In the genomic region with DNA sequence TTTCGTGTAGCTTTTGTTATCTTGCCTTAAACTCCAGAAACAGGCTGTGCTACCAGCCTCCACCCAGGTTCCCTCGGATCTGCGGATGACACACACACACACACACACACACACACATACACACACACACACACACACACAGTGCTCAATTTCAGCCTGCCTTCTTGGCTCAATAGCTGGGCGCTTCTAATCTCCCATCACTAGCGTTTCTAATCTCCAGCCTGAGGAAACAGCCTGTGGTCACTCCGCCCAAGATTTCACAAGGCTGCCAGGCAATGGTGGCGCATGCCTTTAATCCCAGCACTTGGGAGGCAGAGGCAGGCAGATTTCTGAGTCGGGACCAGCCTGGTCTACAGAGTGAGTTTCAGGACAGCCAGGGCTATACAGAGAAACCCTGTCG, we compare ENCODE assay signal across 27 mouse cellular contexts.
DNase-seq lines count a peak whose midpoint lies in the region; ATAC-seq and TF ChIP-seq lines count a peak whose summit lies in the region.
"Had no signal": no experiment of that assay in that cellular context is flagged by ENCODE, and none has a peak within 500 bp of the region (broad histone marks: within the 10 kb centered on the region; RNA-seq: fewer than 3 reads in every experiment).

No protein-coding gene starts in this region.

- peak; percentile 84 to 87 for TF ChIP-seq EP300 in MEL (IDR thresholded peaks at IDR 0.05; ENCODE audit: low read depth in 1 of 2, low read length in 2 of 2)

- H3K36me3 ChIP-seq in E14TG2a.4 (ENCODE audit: insufficient read depth, low read length), result no peaks in the 10 kb centered on the region
- H3K36me3 ChIP-seq in MEL (ENCODE audit: control insufficient read depth in 1 of 2, insufficient read depth in 2 of 2, low read length in 2 of 2), result peaks cover 0 to 19% of the 10 kb centered on the region in 2 experiments; a peak in 2 of 4 replicates
- H3K36me3 ChIP-seq in liver, embryonic 13.5 days, result no peaks in the 10 kb centered on the region
- H3K36me3 ChIP-seq: heart, embryonic 15.5 days; midbrain, embryonic 15.5 days; neural tube, embryonic 13.5 days had no signal

- H3K27me3 ChIP-seq in E14TG2a.4 (ENCODE audit: insufficient read depth, low read length) (0 out of 2 replicates have a peak, but pooled peaks cover 5% of the 10 kb centered on the region), MEL (ENCODE audit: control insufficient read depth in 1 of 2, insufficient read depth in 2 of 2, low read length in 2 of 2) (no peaks in the 10 kb centered on the region)
- H3K27me3 ChIP-seq in liver, embryonic 13.5 days, result no peaks in the 10 kb centered on the region
- H3K27me3 ChIP-seq: forebrain, embryonic 13.5 days; hindbrain, embryonic 13.5 days; midbrain, embryonic 15.5 days; neural tube, embryonic 13.5 days had no signal

- H3K9me3 ChIP-seq in E14TG2a.4 (ENCODE audit: low read length), result no peaks in the 10 kb centered on the region
- no peaks in the 10 kb centered on the region for H3K9me3 ChIP-seq in MEL (replicated peaks; ENCODE audit: insufficient read depth, low read length)
- H3K9me3 ChIP-seq in liver, embryonic 13.5 days (replicated peaks), result no peaks in the 10 kb centered on the region
- H3K9me3 ChIP-seq: heart, embryonic 15.5 days; midbrain, embryonic 15.5 days had no signal

- ATAC-seq in liver, embryonic 13.5 days (ENCODE audit: low read depth), result peak; percentile 22
- ATAC-seq in megakaryocyte progenitor cell, adult 5-6 weeks (replicated peaks; ENCODE audit: poor library complexity), result peak; percentile 47
- ATAC-seq: forebrain, embryonic 13.5 days; inflammation-experienced regulatory T-cells, adult 6 months; midbrain, embryonic 15.5 days had no signal

- H3K4me1 ChIP-seq in E14TG2a.4 (replicated peaks; ENCODE audit: low read depth, low read length) (peaks cover 89% of the 10 kb centered on the region), MEL (ENCODE audit: control insufficient read depth in 1 of 2, insufficient read depth in 2 of 2, low read length in 2 of 2) (peaks cover 14 to 34% of the 10 kb centered on the region in 2 experiments)
- H3K4me1 ChIP-seq in liver, embryonic 13.5 days (replicated peaks), result peaks cover 57% of the 10 kb centered on the region
- H3K4me1 ChIP-seq: forebrain, embryonic 13.5 days; hindbrain, embryonic 13.5 days; midbrain, embryonic 15.5 days; neural tube, embryonic 13.5 days had no signal

- 43% methylated on average over 9 of the region's 9 CpGs for WGBS in liver, embryonic 13.5 days (ENCODE audit: insufficient replicate concordance)

- H3K79me2 ChIP-seq in MEL (ENCODE audit: control insufficient read depth, insufficient read depth, low read length, poor library complexity), result no peaks in the 10 kb centered on the region; the same call in 1 of the 2 replicates

- no peak for TF ChIP-seq RAD21 in MEL (IDR thresholded peaks at IDR 0.05; ENCODE audit: low read depth, low read length)

- H3K4me3 ChIP-seq in E14TG2a.4 (replicated peaks; ENCODE audit: low read length) (peak overlapping the region; percentile 45), MEL (ENCODE audit: control insufficient read depth in 1 of 2, insufficient read depth in 1 of 2, low read depth in 2 of 2, low read length in 2 of 2) (no peak overlapping the region)
- H3K4me3 ChIP-seq in liver, embryonic 13.5 days (replicated peaks), result no peak overlapping the region
- H3K4me3 ChIP-seq: forebrain, embryonic 13.5 days; heart, embryonic 15.5 days; hindbrain, embryonic 13.5 days; megakaryocyte, embryonic 14.5 days; midbrain, embryonic 15.5 days; myocyte; neural tube, embryonic 13.5 days had no signal

- no peak for TF ChIP-seq POLR2A in MEL (IDR thresholded peaks at IDR 0.05; ENCODE audit: control insufficient read depth in 1 of 2, insufficient read depth in 1 of 2, low read depth in 1 of 2, low read length in 2 of 2, poor library complexity in 1 of 2)

- H3K27ac ChIP-seq in MEL (ENCODE audit: control insufficient read depth, low read depth, low read length), result peak overlapping the region; percentile 25; the same call in 1 of the 2 replicates
- H3K27ac ChIP-seq in liver, embryonic 13.5 days, result peak overlapping the region; percentile 86; the same call in 1 of the 2 replicates
- H3K27ac ChIP-seq: forebrain, embryonic 13.5 days; heart, embryonic 15.5 days; hindbrain, embryonic 13.5 days; midbrain, embryonic 15.5 days; neural tube, embryonic 13.5 days had no signal

- peak; percentile 76 for DNase-seq in MEL (ENCODE audit: low read depth, low spot score)
- DNase-seq in liver, embryonic 13.5 days, result no peak
- no peak for DNase-seq in heart, adult 18-20 months
- no peak for DNase-seq in cerebellum, adult 9-10 months
- DNase-seq in cerebellum, postnatal 14 days, result no peak
- DNase-seq: adrenal gland, postnatal 36 days; cerebellum, adult 9-11 months; gastrocnemius, postnatal 14 days; heart, postnatal 36 days; kidney, adult 2 months; kidney, postnatal 10 days; lung, adult 18-20 months; lung, postnatal 10 days; retina, postnatal 1 day; right cerebral cortex, postnatal 25 days; spleen, adult 18-20 months; thymus, postnatal 36 days had no signal

- H3K4me2 ChIP-seq in liver, embryonic 13.5 days, result peak overlapping the region; percentile 28
- H3K4me2 ChIP-seq: forebrain, embryonic 13.5 days; heart, embryonic 15.5 days; hindbrain, embryonic 13.5 days; midbrain, embryonic 15.5 days; neural tube, embryonic 13.5 days had no signal

- no peak overlapping the region for H3K9ac ChIP-seq in MEL (ENCODE audit: control insufficient read depth, low read depth, low read length, poor library complexity, severe bottlenecking)
- peak overlapping the region; percentile 26; the same call in 1 of the 2 replicates for H3K9ac ChIP-seq in liver, embryonic 13.5 days
- H3K9ac ChIP-seq: forebrain, embryonic 13.5 days; heart, embryonic 15.5 days; hindbrain, embryonic 13.5 days; midbrain, embryonic 15.5 days; neural tube, embryonic 13.5 days had no signal

- TF ChIP-seq CTCF in E14TG2a.4 (conservative IDR thresholded peaks at IDR 0.05; ENCODE audit: low read length) (no peak), MEL (IDR thresholded peaks at IDR 0.05 in 2 of 3, conservative IDR thresholded peaks at IDR 0.05 in 1 of 3; ENCODE audit: control insufficient read depth in 1 of 3, insufficient read depth in 1 of 3, low read depth in 2 of 3, low read length in 3 of 3, poor library complexity in 1 of 3, severe bottlenecking in 1 of 3) (no peak)

TF ChIP-seq in MEL, 35 proteins besides CTCF, POLR2A, EP300 and RAD21:
- TF ChIP-seq ETS1 (IDR thresholded peaks at IDR 0.05; ENCODE audit: low read depth, low read length), result peak; percentile 63; the same call in 1 of the 2 replicates
- no peak for TF ChIP-seq MXI1 (IDR thresholded peaks at IDR 0.05; ENCODE audit: low read depth, low read length)
- TF ChIP-seq TCF12 (IDR thresholded peaks at IDR 0.05; ENCODE audit: low read depth, low read length), result peak; percentile 90
- peak; percentile 41; the same call in 1 of the 2 replicates for TF ChIP-seq SIN3A (IDR thresholded peaks at IDR 0.05; ENCODE audit: low read length)
- peak; percentile 77 for TF ChIP-seq GATA1 (IDR thresholded peaks at IDR 0.05; ENCODE audit: low read depth, low read length)
- TF ChIP-seq TBP (IDR thresholded peaks at IDR 0.05; ENCODE audit: low read depth, low read length), result no peak
- TF ChIP-seq RCOR1 (IDR thresholded peaks at IDR 0.05; ENCODE audit: low read depth, low read length), result peak; percentile 90
- no peak for TF ChIP-seq SMC3 (IDR thresholded peaks at IDR 0.05; ENCODE audit: low read depth, low read length)
- no peak for TF ChIP-seq JUND (IDR thresholded peaks at IDR 0.05; ENCODE audit: low read depth, low read length)
- TF ChIP-seq NRF1 (IDR thresholded peaks at IDR 0.05; ENCODE audit: insufficient read depth, low read depth, low read length, poor library complexity, severe bottlenecking), result no peak
- TF ChIP-seq ELF1 (IDR thresholded peaks at IDR 0.05; ENCODE audit: low read depth, low read length), result 0 out of 2 replicates have a peak, but pooled peaks have one; percentile 14
- no peak for TF ChIP-seq USF2 (IDR thresholded peaks at IDR 0.05; ENCODE audit: borderline replicate concordance in 1 of 2, insufficient read depth in 1 of 2, low read depth in 1 of 2, low read length in 2 of 2)
- TF ChIP-seq TAL1 (IDR thresholded peaks at IDR 0.05; ENCODE audit: low read length), result peak; percentile 50; the same call in 1 of the 2 replicates
- TF ChIP-seq NELFE (IDR thresholded peaks at IDR 0.05; ENCODE audit: low read depth, low read length), result no peak
- TF ChIP-seq MYB (IDR thresholded peaks at IDR 0.05; ENCODE audit: low read depth, low read length), result peak; percentile 24; the same call in 1 of the 2 replicates
- no peak for TF ChIP-seq MAFK (IDR thresholded peaks at IDR 0.05; ENCODE audit: borderline replicate concordance, low read depth, low read length)
- no peak for TF ChIP-seq POLR2AphosphoS5 (IDR thresholded peaks at IDR 0.05; ENCODE audit: borderline replicate concordance, low read depth, low read length)
- TF ChIP-seq E2F4 (IDR thresholded peaks at IDR 0.05; ENCODE audit: borderline replicate concordance, low read depth, low read length), result no peak
- no peak for TF ChIP-seq BHLHE40 (IDR thresholded peaks at IDR 0.05; ENCODE audit: borderline replicate concordance, low read depth, low read length)
- no peak for TF ChIP-seq HCFC1 (IDR thresholded peaks at IDR 0.05; ENCODE audit: low read depth, low read length)
- no peak for TF ChIP-seq ZMIZ1 (IDR thresholded peaks at IDR 0.05; ENCODE audit: low read depth, low read length)
TF ChIP-seq in MEL: peak in this region for 8.
